Mouse (Mus musculus): ENCODE results near the gene Zfp358. TPM values are rescaled to one million over a fixed set of nuclear protein-coding genes. Genes with fewer than 3 reads are reported as not detected.

The Zfp358 gene
- polyA plus RNA-seq, 1 experiment from 2014 or later, result 8.9 TPM

GRCm38 (mm10) chr8:3468838-3469237, 24.1 kb upstream of the Zfp358 start:
- Histone ChIP-seq H3K4me2 (no peak overlapping the region), H3K27ac (ENCODE audit: low read depth, low read length) (no peak overlapping the region), H3K27me3 (replicated peaks; ENCODE audit: control insufficient read depth, insufficient read depth, low read length) (no peaks in the 10 kb centered on the region), H3K4me1 (replicated peaks; ENCODE audit: control insufficient read depth, insufficient read depth, low read length) (no peaks in the 10 kb centered on the region), H3K4me3 (ENCODE audit: low read depth, low read length) (no peak overlapping the region), H3K9me3 (ENCODE audit: control insufficient read depth, low read length) (no peaks in the 10 kb centered on the region), H3K36me3 (ENCODE audit: control insufficient read depth, insufficient read depth, low read length) (no peaks in the 10 kb centered on the region), H3K9ac (ENCODE audit: low read depth, low read length) (no peak overlapping the region)
- DNase-seq (ENCODE audit: low spot score) (no peak), ATAC-seq (replicated peaks; ENCODE audit: low FRiP score) (no peak)
- 68% methylated on average over 1 of the region's 1 CpGs for whole genome bisulfite sequencing

DNA sequence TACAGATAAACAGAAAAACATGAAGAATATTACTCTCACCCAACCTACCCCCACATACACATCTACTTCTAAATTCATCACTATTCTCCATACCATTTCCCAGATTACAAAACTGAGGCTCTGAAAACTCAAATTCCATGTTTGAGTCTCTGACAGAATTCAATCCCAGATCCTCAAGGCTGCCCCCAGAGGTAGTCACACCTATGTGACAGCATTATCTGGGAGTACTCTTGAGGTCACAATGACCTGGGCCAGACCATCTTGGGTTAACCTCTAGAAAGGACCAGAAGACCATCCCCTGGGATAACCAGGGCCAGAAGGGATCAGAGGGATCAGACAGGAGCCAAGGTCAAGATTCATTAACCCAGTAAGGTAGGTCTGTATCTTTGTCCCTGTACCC, 22.4 kb upstream of the Zfp358 start, which contains the start of gene Tex45:
Gene Tex45, plus strand, starts transcription at position 301 of the 400 bp plus-strand sequence.
- no peaks in the 10 kb centered on the region for H3K27me3 ChIP-seq (replicated peaks; ENCODE audit: control insufficient read depth, insufficient read depth, low read length)
- H3K4me1 ChIP-seq (replicated peaks; ENCODE audit: control insufficient read depth, insufficient read depth, low read length), result no peaks in the 10 kb centered on the region

GRCm38 (mm10) chr8:3475715-3476429, 17.1 kb upstream of the Zfp358 start:
- peak overlapping the region; percentile 33 for H3K4me3 ChIP-seq (ENCODE audit: low read depth, low read length)
- ATAC-seq (replicated peaks; ENCODE audit: low FRiP score) (0 out of 2 replicates have a peak, but pooled peaks have one; percentile 27), DNase-seq (ENCODE audit: low spot score) (no peak)
- 19% methylated on average over 37 of the region's 37 CpGs for WGBS
- peaks cover 9% of the 10 kb centered on the region for H3K27me3 ChIP-seq (replicated peaks; ENCODE audit: control insufficient read depth, insufficient read depth, low read length)
- no peak overlapping the region for H3K27ac ChIP-seq (ENCODE audit: low read depth, low read length)
- H3K4me2 ChIP-seq, result peak overlapping the region; percentile 64
- no peaks in the 10 kb centered on the region for H3K36me3 ChIP-seq (ENCODE audit: control insufficient read depth, insufficient read depth, low read length)
- no peaks in the 10 kb centered on the region for H3K9me3 ChIP-seq (ENCODE audit: control insufficient read depth, low read length)
- H3K4me1 ChIP-seq (replicated peaks; ENCODE audit: control insufficient read depth, insufficient read depth, low read length), result 0 out of 2 replicates have a peak, but pooled peaks cover 3% of the 10 kb centered on the region
- H3K9ac ChIP-seq (ENCODE audit: low read depth, low read length), result no peak overlapping the region

More for the DNA sequence above, 22.4 kb upstream of the Zfp358 start, which contains the start of gene Tex45:
- Histone ChIP-seq H3K9me3 (ENCODE audit: control insufficient read depth, low read length) (no peaks in the 10 kb centered on the region), H3K4me3 (ENCODE audit: low read depth, low read length) (no peak within 1 kb of the TSS), H3K9ac (ENCODE audit: low read depth, low read length) (no peak within 1 kb of the TSS), H3K36me3 (ENCODE audit: control insufficient read depth, insufficient read depth, low read length) (no peaks in the 10 kb centered on the region), H3K27ac (ENCODE audit: low read depth, low read length) (no peak within 1 kb of the TSS), H3K4me2 (no peak within 1 kb of the TSS)
- DNase-seq (ENCODE audit: low spot score) (no peak), ATAC-seq (replicated peaks; ENCODE audit: low FRiP score) (no peak)

DNA sequence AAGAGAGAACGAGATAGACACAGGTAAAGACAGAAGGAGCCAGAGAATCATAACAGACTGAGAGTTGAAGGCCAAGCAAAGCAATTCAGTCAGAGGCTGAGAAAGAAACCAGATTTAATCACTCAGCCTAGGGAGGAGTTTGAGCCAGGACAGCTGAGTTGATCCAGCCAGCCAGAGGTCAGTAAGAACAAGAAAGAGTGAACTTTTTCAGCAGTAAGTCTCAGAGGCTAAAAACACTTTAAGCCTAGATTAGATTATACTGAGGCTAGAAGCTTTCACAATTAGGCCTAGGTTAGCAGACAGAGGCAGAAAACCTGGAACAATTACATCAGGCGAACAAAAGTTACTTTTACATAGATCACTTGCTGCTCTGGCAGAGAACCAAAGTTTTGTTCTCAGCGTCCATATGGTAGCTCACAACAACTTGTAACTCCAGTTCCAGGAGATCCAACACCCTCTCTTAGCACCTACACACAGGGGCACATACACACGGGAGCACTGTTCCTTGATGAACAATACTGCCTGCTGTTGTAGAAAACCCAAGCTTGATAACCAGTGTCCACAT, 12.6 kb upstream of the Zfp358 start:
- no peak overlapping the region for H3K9ac ChIP-seq (ENCODE audit: low read depth, low read length)
- DNase-seq (ENCODE audit: low spot score) (no peak), ATAC-seq (replicated peaks; ENCODE audit: low FRiP score) (no peak)
- no peak overlapping the region for H3K27ac ChIP-seq (ENCODE audit: low read depth, low read length)
- H3K4me1 ChIP-seq (replicated peaks; ENCODE audit: control insufficient read depth, insufficient read depth, low read length), result 0 out of 2 replicates have a peak, but pooled peaks cover 3% of the 10 kb centered on the region
- WGBS, result 63% methylated on average over 4 of the region's 4 CpGs
- H3K36me3 ChIP-seq (ENCODE audit: control insufficient read depth, insufficient read depth, low read length), result no peaks in the 10 kb centered on the region
- no peak overlapping the region for H3K4me3 ChIP-seq (ENCODE audit: low read depth, low read length)
- H3K4me2 ChIP-seq, result no peak overlapping the region
- no peaks in the 10 kb centered on the region for H3K9me3 ChIP-seq (ENCODE audit: control insufficient read depth, low read length)
- peaks cover 9% of the 10 kb centered on the region for H3K27me3 ChIP-seq (replicated peaks; ENCODE audit: control insufficient read depth, insufficient read depth, low read length)

DNA sequence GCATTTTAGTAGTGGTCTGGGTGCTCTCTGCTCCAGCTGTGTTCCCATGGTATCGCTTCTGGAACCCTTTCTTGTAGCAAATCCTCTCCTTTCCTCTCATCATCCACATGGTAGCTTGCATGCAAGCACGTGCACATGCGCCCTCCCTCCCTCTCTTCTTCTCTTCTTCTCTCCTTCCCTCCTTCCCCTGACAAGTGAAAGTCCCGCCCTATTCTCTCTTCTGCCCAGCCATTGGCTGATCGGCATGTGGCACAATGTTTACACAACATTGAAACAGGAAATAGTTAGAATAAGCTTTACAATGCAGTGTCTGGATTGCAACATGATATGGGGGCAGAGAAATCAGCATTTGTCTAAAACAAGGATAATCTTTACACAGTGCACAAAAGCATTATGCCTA, 11.3 kb upstream of the Zfp358 start:
- Histone ChIP-seq H3K27me3 (replicated peaks; ENCODE audit: control insufficient read depth, insufficient read depth, low read length) (no peaks in the 10 kb centered on the region), H3K36me3 (ENCODE audit: control insufficient read depth, insufficient read depth, low read length) (no peaks in the 10 kb centered on the region), H3K27ac (ENCODE audit: low read depth, low read length) (no peak overlapping the region), H3K9ac (ENCODE audit: low read depth, low read length) (no peak overlapping the region), H3K4me1 (replicated peaks; ENCODE audit: control insufficient read depth, insufficient read depth, low read length) (no peaks in the 10 kb centered on the region), H3K9me3 (ENCODE audit: control insufficient read depth, low read length) (no peaks in the 10 kb centered on the region), H3K4me2 (peak overlapping the region; percentile 9; the same call in 1 of the 2 replicates), H3K4me3 (ENCODE audit: low read depth, low read length) (no peak overlapping the region)
- DNase-seq (ENCODE audit: low spot score) (no peak), ATAC-seq (replicated peaks; ENCODE audit: low FRiP score) (peak; percentile 44; the same call in 1 of the 2 replicates)
- 45% methylated on average over 5 of the region's 5 CpGs for WGBS

DNA sequence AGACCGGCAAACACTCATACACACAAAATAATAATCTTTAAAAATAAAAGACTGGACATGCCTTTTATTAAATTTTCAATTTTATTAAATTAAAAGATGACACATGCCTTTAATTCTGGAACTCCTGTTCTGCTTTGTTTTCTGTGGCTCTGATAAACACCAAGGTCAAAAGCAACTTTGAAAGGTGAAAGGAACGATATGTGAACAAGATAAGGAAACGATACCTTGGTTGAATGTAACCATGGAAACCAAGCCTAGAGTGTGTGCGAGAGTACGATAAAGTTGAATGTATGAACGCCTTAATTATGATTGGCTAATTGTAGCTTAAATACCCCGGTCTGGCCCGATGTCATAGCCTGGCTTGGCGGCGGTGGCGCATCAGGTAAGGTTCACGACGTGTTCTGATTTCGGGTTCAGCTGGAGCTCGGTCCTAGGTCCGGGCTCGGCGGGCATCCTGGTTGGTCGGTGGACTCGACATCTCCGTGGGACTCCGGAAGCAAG, 10.6 kb upstream of the Zfp358 start:
- Histone ChIP-seq H3K9ac (ENCODE audit: low read depth, low read length) (no peak overlapping the region), H3K27ac (ENCODE audit: low read depth, low read length) (no peak overlapping the region), H3K36me3 (ENCODE audit: control insufficient read depth, insufficient read depth, low read length) (no peaks in the 10 kb centered on the region), H3K27me3 (replicated peaks; ENCODE audit: control insufficient read depth, insufficient read depth, low read length) (no peaks in the 10 kb centered on the region), H3K4me2 (no peak overlapping the region), H3K9me3 (ENCODE audit: control insufficient read depth, low read length) (no peaks in the 10 kb centered on the region), H3K4me3 (ENCODE audit: low read depth, low read length) (no peak overlapping the region), H3K4me1 (replicated peaks; ENCODE audit: control insufficient read depth, insufficient read depth, low read length) (no peaks in the 10 kb centered on the region)
- 76% methylated on average over 22 of the region's 22 CpGs for WGBS
- ATAC-seq (replicated peaks; ENCODE audit: low FRiP score) (no peak), DNase-seq (ENCODE audit: low spot score) (no peak)

- H3K27ac ChIP-seq (ENCODE audit: low read depth, low read length), result no peak overlapping the region
Measured at GRCm38 (mm10) chr8:3483546-3483945, 9.4 kb upstream of the Zfp358 start.

GRCm38 (mm10) chr8:3485192-3485591, 7.7 kb upstream of the Zfp358 start:
- H3K27ac ChIP-seq (ENCODE audit: low read depth, low read length), result no peak overlapping the region
- no peaks in the 10 kb centered on the region for H3K4me1 ChIP-seq (replicated peaks; ENCODE audit: control insufficient read depth, insufficient read depth, low read length)
- no peak overlapping the region for H3K4me3 ChIP-seq (ENCODE audit: low read depth, low read length)
- H3K9ac ChIP-seq (ENCODE audit: low read depth, low read length), result no peak overlapping the region
- no peaks in the 10 kb centered on the region for H3K36me3 ChIP-seq (ENCODE audit: control insufficient read depth, insufficient read depth, low read length)
- 21% methylated on average over 5 of the region's 5 CpGs for WGBS
- H3K4me2 ChIP-seq, result no peak overlapping the region
- ATAC-seq (replicated peaks; ENCODE audit: low FRiP score) (no peak), DNase-seq (ENCODE audit: low spot score) (no peak)
- no peaks in the 10 kb centered on the region for H3K9me3 ChIP-seq (ENCODE audit: control insufficient read depth, low read length)
- no peaks in the 10 kb centered on the region for H3K27me3 ChIP-seq (replicated peaks; ENCODE audit: control insufficient read depth, insufficient read depth, low read length)

More at GRCm38 (mm10) chr8:3483546-3483945, 9.4 kb upstream of the Zfp358 start:
- no peaks in the 10 kb centered on the region for H3K36me3 ChIP-seq (ENCODE audit: control insufficient read depth, insufficient read depth, low read length)
- 64% methylated on average over 7 of the region's 7 CpGs for WGBS
- ATAC-seq (replicated peaks; ENCODE audit: low FRiP score), result no peak
- no peak overlapping the region for H3K4me3 ChIP-seq (ENCODE audit: low read depth, low read length)
- H3K4me2 ChIP-seq, result no peak overlapping the region
- H3K9me3 ChIP-seq (ENCODE audit: control insufficient read depth, low read length), result no peaks in the 10 kb centered on the region
- no peak for DNase-seq (ENCODE audit: low spot score)
- no peaks in the 10 kb centered on the region for H3K4me1 ChIP-seq (replicated peaks; ENCODE audit: control insufficient read depth, insufficient read depth, low read length)
- H3K27me3 ChIP-seq (replicated peaks; ENCODE audit: control insufficient read depth, insufficient read depth, low read length), result no peaks in the 10 kb centered on the region
- H3K9ac ChIP-seq (ENCODE audit: low read depth, low read length), result no peak overlapping the region

Data from liver, embryonic 11.5 days (tissue).